Mouse (Mus musculus): ENCODE data around the gene 4931428L18Rik.
A peak's percentile ranks its signal among the peaks of the same experiment; 100 is the strongest.

Gene 4931428L18Rik

GRCm38 (mm10) chr1:31222564-31222963, at the start of gene 4931428L18Rik, which contains the start of gene Pih1d3:
TSS of gene 4931428L18Rik (minus strand) at chr1:31222684.
TSS of gene Pih1d3 (plus strand) at chr1:31222838.
- no peak for DNase-seq

- DNase-seq = no peak
Measured at GRCm38 (mm10) chr1:31260218-31260923, 37.9 kb upstream of the 4931428L18Rik start.

- peak; percentile 14 for DNase-seq
Measured at GRCm38 (mm10) chr1:31233319-31234036, 11.0 kb upstream of the 4931428L18Rik start.

GRCm38 (mm10) chr1:31220599-31221250, 1.8 kb downstream of the 4931428L18Rik start:
- no peak for DNase-seq

GRCm38 (mm10) chr1:31214831-31215230, 7.7 kb downstream of the 4931428L18Rik start:
- DNase-seq = no peak

GRCm38 (mm10) chr1:31210144-31210543, 12.3 kb downstream of the 4931428L18Rik start:
- peak; percentile 82 for DNase-seq

GRCm38 (mm10) chr1:31205770-31206169, 16.7 kb downstream of the 4931428L18Rik start:
- DNase-seq = no peak

- no peak for DNase-seq
Measured at GRCm38 (mm10) chr1:31205346-31205745, 17.1 kb downstream of the 4931428L18Rik start.

GRCm38 (mm10) chr1:31203771-31204170, 18.7 kb downstream of the 4931428L18Rik start:
- DNase-seq = no peak

- no peak for DNase-seq
Measured at GRCm38 (mm10) chr1:31196959-31197358, 25.5 kb downstream of the 4931428L18Rik start.

GRCm38 (mm10) chr1:31195633-31196032, 26.9 kb downstream of the 4931428L18Rik start:
- no peak for DNase-seq

- DNase-seq = no peak
Measured at GRCm38 (mm10) chr1:31190237-31190866, 32.1 kb downstream of the 4931428L18Rik start.

GRCm38 (mm10) chr1:31178264-31178663, 44.2 kb downstream of the 4931428L18Rik start:
- no peak for DNase-seq

- DNase-seq = no peak
Measured at GRCm38 (mm10) chr1:31176101-31176500, 46.4 kb downstream of the 4931428L18Rik start, which contains the start of gene Lgsn. TSS of gene Lgsn (plus strand) at chr1:31176401.

- DNase-seq = no peak
Measured at GRCm38 (mm10) chr1:31175401-31175800, 47.1 kb downstream of the 4931428L18Rik start.

GRCm38 (mm10) chr1:31165326-31166121, 57.0 kb downstream of the 4931428L18Rik start:
- DNase-seq = no peak

- no peak for DNase-seq
Measured at GRCm38 (mm10) chr1:31164527-31165189, 57.8 kb downstream of the 4931428L18Rik start.

GRCm38 (mm10) chr1:31156884-31157283, 65.6 kb downstream of the 4931428L18Rik start:
- DNase-seq = no peak

- no peak for DNase-seq
Measured at GRCm38 (mm10) chr1:31156185-31156584, 66.3 kb downstream of the 4931428L18Rik start.

- peak; percentile 69 for DNase-seq
Measured at GRCm38 (mm10) chr1:31153793-31154349, 68.6 kb downstream of the 4931428L18Rik start.

GRCm38 (mm10) chr1:31152799-31153426, 69.6 kb downstream of the 4931428L18Rik start:
- no peak for DNase-seq
